Mouse (Mus musculus): ENCODE results near the gene Snrk.

The Snrk gene

DNA sequence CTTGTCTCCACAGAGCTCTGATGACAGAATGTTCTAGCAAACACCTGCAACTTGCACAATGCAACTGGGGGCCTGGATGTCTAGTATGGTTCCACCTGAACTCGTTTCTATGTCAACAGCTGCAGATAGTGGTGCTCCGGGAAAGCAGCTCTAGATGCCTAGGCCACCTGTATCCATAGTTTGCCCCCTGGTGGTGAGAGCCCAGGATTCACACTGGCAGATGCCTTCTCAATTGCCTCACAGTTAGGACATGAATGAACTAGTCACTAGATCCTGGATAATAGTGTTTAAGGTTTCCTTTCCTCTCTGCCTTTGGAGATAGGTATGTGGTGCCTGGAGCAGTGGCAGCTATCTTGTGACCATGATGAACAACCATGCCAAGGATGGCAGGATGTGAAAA is 68.0 kb downstream of the Snrk start:
- DNase-seq (ENCODE audit: low read depth) = peak; percentile 51

DNA sequence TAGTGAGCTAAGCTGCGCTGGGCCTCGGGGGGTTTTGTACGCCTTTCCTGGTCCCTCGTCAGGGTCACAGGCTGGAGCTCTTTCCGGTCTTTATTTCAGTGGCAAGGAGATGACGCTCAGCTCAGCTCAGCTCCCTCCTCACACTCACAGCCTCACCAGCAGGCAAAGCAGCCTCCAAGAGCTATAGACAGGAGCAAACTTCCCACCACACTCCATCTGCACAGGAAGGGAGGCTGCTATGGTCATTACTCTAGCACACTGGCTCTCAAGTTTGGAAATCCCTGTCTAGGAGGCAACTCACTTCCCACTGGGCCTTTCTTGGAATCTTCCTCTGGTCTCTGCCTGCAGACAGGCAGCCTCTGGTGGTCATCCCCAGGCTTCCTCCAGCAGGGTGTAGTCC is 68.9 kb downstream of the Snrk start:
- no peak for DNase-seq (ENCODE audit: low read depth)

- no peak for DNase-seq (ENCODE audit: low read depth)
Observed at GRCm38 (mm10) chr9:122186643-122187226, 69.7 kb downstream of the Snrk start.

DNA sequence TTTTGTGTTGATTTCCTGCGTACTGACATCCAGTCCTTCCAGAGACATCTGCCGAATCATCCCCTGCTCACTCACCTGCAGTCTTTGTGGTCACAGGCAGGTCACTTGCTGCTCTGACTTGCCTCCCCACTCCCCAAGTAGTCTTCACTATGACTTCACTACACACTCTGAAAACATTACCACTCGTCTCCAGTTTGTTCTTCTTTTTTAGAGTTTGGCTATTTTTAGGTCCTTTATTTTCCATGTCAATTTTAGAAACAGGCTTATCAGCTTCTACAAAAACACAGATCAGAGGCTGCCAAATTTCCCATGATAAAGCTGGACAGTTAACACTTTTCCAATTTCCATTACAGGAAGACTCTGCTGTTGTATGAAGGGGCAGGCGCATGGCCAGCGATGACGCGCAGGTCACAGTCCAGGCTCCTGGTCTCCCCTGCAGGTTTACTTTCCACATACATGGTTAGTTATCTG is 70.4 kb downstream of the Snrk start:
- no peak for DNase-seq (ENCODE audit: low read depth)

DNA sequence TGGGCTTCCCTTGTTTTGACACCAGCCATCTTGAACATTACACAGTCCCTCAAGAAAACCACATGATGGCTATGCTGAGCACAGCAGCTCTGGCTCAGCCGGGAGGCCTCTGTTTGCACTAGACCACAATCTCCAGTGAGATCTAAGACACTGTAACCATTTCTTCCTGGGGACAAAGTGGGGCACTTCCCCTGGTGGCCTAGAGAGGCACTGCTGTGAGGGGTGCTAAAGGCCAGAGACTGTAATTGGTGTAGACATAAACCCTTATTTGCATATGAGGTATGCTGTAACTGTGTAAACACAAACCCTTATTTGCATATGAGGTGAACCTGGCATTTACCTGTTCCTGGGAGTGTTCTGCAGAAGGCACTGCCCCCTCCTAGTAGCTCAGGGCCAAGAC is 71.7 kb downstream of the Snrk start:
- no peak for DNase-seq (ENCODE audit: low read depth)

- no peak for DNase-seq (ENCODE audit: low read depth)
Observed at GRCm38 (mm10) chr9:122193361-122193760, 76.3 kb downstream of the Snrk start.

- DNase-seq (ENCODE audit: low read depth) = no peak
Observed at GRCm38 (mm10) chr9:122193823-122194222, 76.8 kb downstream of the Snrk start.

DNA sequence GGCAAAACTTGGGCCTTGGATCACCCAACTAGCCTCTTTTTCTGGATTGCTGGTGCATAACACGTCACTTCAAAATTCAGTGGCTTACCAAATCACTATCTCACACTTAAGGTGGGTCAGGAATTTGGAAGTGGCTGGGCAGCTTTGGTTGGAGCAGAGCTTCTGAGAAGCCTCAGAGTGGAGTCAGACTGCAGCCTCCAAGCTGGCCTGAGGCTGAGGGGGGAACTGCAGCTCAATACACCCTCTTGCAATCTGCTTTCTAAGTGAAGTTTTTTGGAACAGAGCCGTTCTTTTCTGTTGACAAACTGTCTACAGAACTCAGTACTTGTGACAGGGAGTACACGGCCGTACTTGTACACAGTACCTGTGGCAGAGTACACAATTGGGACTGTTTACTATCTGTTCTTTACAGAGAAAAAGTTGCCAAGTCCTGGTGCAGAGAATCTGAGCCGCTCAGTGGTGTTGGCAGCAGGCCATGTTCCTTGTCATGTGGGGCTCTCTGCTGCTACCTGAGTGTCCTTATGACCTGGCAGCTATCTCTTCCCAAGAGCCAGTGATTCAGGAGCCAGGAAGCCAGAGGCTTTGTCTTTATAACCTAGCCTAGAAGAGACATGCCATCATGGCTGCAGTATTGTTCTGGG is 78.1 kb downstream of the Snrk start:
- DNase-seq (ENCODE audit: low read depth) = no peak

DNA sequence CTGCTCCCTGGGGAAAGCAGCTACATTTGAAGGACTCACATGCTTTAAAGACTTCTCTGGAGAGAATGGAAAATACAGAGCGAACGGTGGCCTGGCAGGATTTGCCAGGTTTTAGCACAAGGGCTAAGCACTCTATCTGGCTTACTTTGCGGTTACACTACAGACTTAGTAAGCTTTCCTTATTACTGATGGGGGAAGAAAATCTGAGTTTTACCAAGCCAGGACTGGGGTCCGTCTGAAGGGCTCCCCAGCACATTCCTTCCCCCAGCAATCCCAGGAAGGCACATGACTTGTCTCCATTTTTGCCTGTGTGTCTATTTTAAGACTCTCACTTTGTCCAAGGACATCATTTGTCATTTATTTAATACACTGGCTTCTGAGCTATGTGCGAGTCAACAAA is 80.0 kb downstream of the Snrk start:
- DNase-seq (ENCODE audit: low read depth) = no peak

DNA sequence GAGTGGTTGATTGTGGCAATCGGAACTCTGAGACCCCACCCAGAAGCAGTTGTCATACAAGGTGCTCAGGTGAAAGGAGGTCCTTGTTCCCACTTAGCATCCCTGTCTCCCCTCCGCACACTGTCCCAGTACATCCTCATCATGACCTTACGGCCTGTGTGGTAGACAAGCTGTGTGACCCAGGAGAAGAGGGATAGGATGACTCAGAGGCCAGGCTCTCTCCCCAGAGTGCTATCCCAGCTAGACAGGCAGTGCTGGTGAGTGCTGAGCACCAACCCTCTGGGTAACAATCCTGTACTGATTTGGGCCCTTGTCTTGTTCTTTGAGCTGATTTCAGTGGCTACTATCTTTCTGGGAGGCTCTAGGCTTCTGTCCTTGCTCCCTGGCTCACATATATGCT is 81.6 kb downstream of the Snrk start:
- no peak for DNase-seq (ENCODE audit: low read depth)

DNA sequence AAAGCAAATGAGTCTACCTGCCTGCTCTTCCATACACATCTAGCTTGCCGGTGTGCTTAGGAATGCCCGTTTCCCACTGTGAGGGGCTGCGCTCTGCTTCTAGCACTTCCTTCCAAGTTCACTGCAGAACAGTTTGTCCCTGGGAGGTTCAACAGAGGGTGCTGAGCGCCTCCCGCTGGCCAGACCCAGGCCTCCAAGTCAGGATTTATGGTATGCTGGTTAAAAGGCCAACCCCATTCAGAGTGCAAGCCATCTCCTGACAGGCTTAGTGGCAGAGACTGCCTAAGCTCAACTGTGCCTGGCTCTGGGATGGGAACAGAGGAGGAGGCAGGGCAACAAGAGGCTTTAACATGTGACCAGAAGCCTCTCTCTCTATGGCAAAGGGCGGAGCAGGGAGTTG is 82.2 kb downstream of the Snrk start:
- DNase-seq (ENCODE audit: low read depth) = no peak

DNA sequence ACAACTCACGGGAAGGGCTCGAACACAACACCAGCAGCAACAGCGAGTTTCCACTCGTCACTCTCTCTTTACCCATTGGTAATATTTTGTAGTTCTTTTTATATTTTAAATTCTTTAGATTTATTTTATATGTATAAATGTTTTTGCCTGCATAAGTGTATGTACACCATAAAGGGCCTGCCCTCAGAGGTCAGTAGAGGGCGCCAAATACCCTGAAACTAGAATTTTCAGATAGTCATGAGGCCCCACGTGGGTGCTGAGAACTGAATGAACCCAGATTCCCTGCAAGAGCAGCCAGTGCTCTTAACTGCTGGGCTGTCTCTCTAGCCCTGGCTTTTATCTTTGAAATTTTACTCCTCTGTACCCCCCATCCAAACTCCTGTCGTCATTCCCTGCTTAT is 87.4 kb downstream of the Snrk start:
- DNase-seq (ENCODE audit: low read depth) = no peak

DNA sequence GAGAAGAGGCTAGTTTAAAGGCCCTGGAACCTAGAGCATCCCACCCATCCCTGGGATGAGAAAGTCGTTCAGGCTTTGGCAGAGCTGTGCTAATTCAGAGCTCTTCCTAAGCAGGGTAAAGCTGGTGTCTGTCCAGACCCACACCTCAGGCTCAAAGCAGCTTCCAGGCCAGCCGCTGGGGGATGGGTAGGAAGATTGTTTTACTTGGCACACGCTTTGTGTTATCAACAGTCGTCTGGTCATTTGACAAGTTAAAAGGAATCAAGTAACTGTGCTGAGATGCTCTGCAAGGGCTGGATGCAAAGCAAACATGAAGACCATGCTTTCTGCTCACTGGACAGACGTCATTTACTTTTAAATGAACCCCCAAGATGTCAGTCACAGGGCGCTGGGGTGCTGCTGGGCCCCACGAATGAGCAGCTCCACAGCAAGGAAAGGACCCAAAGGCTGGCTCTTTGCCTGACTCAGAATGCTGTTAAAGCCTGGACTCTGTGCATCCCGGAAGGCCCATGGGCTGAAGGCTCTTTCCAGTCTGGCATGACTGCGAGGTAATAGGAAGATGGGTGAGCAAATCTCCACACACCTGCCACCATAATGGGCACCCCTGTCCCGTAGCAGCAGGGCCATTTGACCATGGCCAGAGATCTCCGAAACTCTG is 88.6 kb downstream of the Snrk start:
- DNase-seq (ENCODE audit: low read depth) = no peak

DNA sequence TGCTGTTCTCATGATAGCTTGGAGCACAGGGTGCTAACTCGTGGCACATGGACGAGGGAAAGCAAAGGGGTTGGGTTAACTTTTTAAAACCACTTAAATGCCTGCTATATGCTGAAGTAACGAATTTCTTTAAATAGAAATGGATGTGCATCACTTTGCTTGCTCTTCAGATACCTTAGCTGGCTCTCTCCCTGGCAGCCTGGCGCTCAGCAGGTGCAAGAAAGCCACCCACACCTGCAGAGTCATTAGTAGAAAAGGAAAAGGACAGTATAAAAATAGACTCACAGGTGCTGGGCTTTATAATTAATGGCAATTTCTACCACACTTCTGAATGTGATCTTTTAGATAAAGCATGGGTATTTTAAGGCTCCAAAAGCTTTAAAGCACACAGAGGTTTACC is 91.2 kb downstream of the Snrk start:
- DNase-seq (ENCODE audit: low read depth) = no peak

- no peak for DNase-seq (ENCODE audit: low read depth)
Observed at GRCm38 (mm10) chr9:122215118-122215517, 98.1 kb downstream of the Snrk start.

DNA sequence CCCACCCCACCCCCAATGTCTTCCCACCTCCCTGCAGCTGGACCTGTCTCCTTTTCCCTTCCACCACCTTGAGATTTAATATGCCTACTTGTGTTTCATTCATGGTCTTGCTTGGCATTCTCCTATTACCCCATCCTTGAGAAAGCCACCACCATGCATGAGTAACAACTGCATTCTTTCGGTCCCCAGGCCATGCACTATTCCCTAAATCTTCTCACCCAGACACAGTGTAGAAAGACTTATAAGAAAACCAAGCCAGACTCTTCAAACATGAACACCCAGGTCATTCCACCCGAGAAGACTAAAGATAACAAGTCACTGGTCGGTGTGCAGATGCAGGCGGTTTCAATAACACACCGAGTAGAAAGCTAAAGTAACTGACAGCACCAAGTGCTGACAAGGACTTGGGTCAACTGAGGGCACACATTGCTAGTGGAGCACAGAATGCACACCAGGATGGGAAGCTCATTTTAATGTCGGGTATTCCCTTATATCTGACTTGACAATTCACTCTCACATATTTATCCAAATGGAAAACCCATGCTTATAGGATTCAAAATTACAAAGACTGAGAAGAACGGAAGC is 100.0 kb downstream of the Snrk start:
- DNase-seq (ENCODE audit: low read depth) = no peak
